Mouse (Mus musculus) limb, embryonic 12.5 days (tissue): ENCODE results near the gene St3gal3. TPM values are rescaled to one million over a fixed set of nuclear protein-coding genes. Genes with fewer than 3 reads are reported as not detected.

Experiments used
- ATAC-seq: fragments of 200-750 bp; cut with Nextera tagmentation; 2 replicates; pipeline ENCODE4 v1.8.0; 2017; ENCODE audit warnings: low read depth, moderate TSS enrichment; ENCODE audit not compliant: insufficient number of reproducible peaks, insufficient read depth, low FRiP score, low TSS enrichment
- H3K27ac ChIP-seq: fragments of 300-500 bp; sonication (generic); 2 replicates; pipeline ENCODE4 v1.5.1; 2016; ENCODE audit warnings: mild to moderate bottlenecking, moderate library complexity
- H3K27me3 ChIP-seq: fragments of 300-500 bp; sonication (generic); 2 replicates; pipeline ENCODE4 v1.6.1; 2016; ENCODE audit warnings: mild to moderate bottlenecking, moderate library complexity
- H3K36me3 ChIP-seq: fragments of 300-500 bp; sonication (generic); 2 replicates; pipeline ENCODE4 v1.6.1; 2016; ENCODE audit warnings: mild to moderate bottlenecking, moderate library complexity
- H3K4me1 ChIP-seq: fragments of 300-500 bp; sonication (generic); replicated peaks from 2 replicates; pipeline ENCODE4 v1.6.1; 2016
- H3K4me2 ChIP-seq: fragments of 300-500 bp; sonication (generic); 2 replicates; pipeline ENCODE4 v1.6.1; 2016; ENCODE audit warnings: mild to moderate bottlenecking, moderate library complexity
- H3K4me3 ChIP-seq: fragments of 300-500 bp; sonication (generic); replicated peaks from 2 replicates; pipeline ENCODE4 v1.5.1; 2016; ENCODE audit warnings: mild to moderate bottlenecking
- H3K9ac ChIP-seq: fragments of 300-500 bp; sonication (generic); replicated peaks from 2 replicates; pipeline ENCODE4 v1.6.1; 2016; ENCODE audit warnings: mild to moderate bottlenecking, moderate library complexity
- H3K9me3 ChIP-seq: fragments of 300-500 bp; sonication (generic); 2 replicates; pipeline ENCODE4 v1.6.1; 2016; ENCODE audit warnings: mild to moderate bottlenecking, moderate library complexity
- WGBS: fragments of 180-500 bp; shearing (Covaris S2); methylation state at CpG from one replicate; pipeline ENCODE4 v1.1.7; 2016; 5-methylcytosine and 5-hydroxymethylcytosine counted together
- polyA plus RNA-seq: library from polyadenylated mRNA; unstranded; fragments of >200 nt; fragmentation: Nextera tagmentation; extraction: Ambion mirVana; gene quantifications from 2 replicates; pipeline ENCODE4 v1.2.1, GENCODE M21; 2016

The St3gal3 gene
- polyA plus RNA-seq, 1 experiment from 2014 or later, result 12.1 TPM

DNA sequence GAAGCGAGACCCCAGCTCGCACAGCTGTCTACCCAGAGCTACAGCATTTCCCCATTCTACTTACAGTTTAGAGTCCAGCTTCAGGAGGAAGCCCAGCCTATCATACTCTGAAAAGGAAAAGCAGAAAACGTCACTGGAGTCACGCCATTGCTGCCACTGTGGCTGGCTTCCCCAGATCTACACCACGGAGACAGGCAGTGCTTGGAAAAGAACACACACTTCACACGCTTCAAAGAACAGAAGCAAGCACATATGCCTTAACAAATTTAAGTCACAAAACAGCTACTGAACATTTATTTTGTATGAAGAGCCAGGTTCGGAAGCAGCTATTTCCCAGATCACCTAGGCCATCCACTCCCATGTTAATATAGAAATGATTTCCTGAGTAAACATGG is 102.9 kb downstream of the St3gal3 start:
- no peak overlapping the region for H3K4me3 ChIP-seq
- no peaks in the 10 kb centered on the region; the same call in 1 of the 2 replicates for H3K9me3 ChIP-seq
- H3K27ac ChIP-seq, result no peak overlapping the region
- H3K27me3 ChIP-seq, result no peaks in the 10 kb centered on the region
- peaks cover 29% of the 10 kb centered on the region for H3K4me1 ChIP-seq
- peaks cover 6% of the 10 kb centered on the region; the same call in 1 of the 2 replicates for H3K36me3 ChIP-seq
- H3K9ac ChIP-seq, result no peak overlapping the region
- ATAC-seq, result no peak
- 86% methylated on average over 7 of the region's 7 CpGs for WGBS
- no peak overlapping the region for H3K4me2 ChIP-seq

- no peak overlapping the region for H3K4me3 ChIP-seq
- H3K27ac ChIP-seq, result no peak overlapping the region
- H3K27me3 ChIP-seq, result no peaks in the 10 kb centered on the region
- peaks cover 29% of the 10 kb centered on the region for H3K4me1 ChIP-seq
- no peak overlapping the region for H3K4me2 ChIP-seq
- peaks cover 6% of the 10 kb centered on the region; the same call in 1 of the 2 replicates for H3K36me3 ChIP-seq
- no peaks in the 10 kb centered on the region; the same call in 1 of the 2 replicates for H3K9me3 ChIP-seq
- no peak overlapping the region for H3K9ac ChIP-seq
- ATAC-seq, result no peak
- WGBS, result 74% methylated on average over 6 of the region's 6 CpGs
These were observed 103.5 kb downstream of the St3gal3 start for GRCm38 (mm10) chr4:118031132-118031775.

DNA sequence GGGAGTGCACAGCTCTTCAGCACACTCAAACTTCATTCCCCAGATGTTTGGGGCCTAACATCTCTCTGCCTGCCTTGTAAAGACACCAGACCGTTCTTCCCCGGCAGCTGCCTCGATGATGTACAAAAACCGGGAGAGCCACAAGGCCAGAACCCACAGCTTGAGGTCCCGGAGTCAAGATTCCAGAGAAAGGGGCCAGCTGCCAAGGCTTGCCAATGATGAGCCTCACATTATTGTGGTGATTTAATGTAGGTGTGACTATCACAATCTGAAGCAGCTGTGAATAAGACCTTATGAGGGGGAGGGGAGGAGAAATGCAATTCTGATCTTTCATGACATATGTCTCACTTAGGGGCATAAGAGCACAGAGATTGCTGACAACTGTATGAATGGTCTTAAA is 104.4 kb downstream of the St3gal3 start:
- Histone ChIP-seq H3K4me2 (no peak overlapping the region), H3K27ac (peak overlapping the region; percentile 35; the same call in 1 of the 2 replicates), H3K27me3 (no peaks in the 10 kb centered on the region), H3K4me3 (no peak overlapping the region), H3K4me1 (peaks cover 29% of the 10 kb centered on the region), H3K9me3 (no peaks in the 10 kb centered on the region; the same call in 1 of the 2 replicates), H3K36me3 (peaks cover 3% of the 10 kb centered on the region; the same call in 1 of the 2 replicates), H3K9ac (no peak overlapping the region)
- WGBS, result 66% methylated on average over 5 of the region's 5 CpGs
- ATAC-seq, result no peak

DNA sequence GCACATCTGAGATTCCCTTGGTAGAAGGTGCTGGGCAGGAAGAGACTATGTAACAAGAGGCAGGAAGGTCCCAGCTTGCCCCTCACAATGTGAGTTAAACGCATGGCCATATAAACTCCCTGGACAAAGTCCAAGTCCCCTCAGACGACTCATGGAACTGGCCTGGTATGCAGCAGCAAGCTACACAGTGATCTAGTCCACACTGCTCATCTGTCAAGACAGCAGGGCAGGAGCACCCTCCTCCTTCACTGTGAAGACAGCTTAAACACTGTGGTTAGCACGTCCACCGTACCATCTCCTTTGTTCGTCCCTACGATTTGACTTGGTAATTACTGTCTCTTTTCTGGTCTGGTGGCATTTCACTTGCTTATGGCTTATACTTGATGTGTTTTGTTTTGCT is 104.8 kb downstream of the St3gal3 start:
- no peak overlapping the region for H3K9ac ChIP-seq
- H3K4me1 ChIP-seq, result peaks cover 29% of the 10 kb centered on the region
- no peaks in the 10 kb centered on the region for H3K27me3 ChIP-seq
- H3K4me2 ChIP-seq, result no peak overlapping the region
- WGBS, result 69% methylated on average over 6 of the region's 6 CpGs
- no peaks in the 10 kb centered on the region; the same call in 1 of the 2 replicates for H3K36me3 ChIP-seq
- H3K9me3 ChIP-seq, result no peaks in the 10 kb centered on the region
- 0 out of 2 replicates have a peak overlapping the region, but pooled peaks have one; percentile 46 for H3K27ac ChIP-seq
- ATAC-seq, result no peak
- H3K4me3 ChIP-seq, result no peak overlapping the region

DNA sequence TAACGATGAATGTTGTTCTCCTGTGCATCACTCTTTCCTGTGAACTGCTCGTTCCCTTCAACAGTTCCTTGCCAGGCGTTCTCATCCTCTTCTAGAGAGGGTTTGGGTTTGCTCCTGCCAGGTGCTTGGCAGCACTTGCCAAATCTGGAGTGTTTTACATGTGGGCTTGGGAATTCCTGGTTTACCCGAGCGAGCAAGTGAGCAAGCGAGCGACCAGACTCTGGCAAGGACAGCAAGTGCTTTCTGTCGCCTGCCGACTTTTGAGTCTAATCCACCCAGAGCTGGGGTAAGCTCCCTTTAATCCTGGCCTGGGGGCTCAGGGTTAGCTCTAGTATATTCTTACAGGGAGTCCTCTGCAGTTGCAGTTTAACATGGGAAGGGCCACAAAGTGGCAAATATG is 105.7 kb downstream of the St3gal3 start:
- Histone ChIP-seq H3K9me3 (no peaks in the 10 kb centered on the region), H3K4me3 (no peak overlapping the region), H3K4me2 (no peak overlapping the region), H3K27me3 (no peaks in the 10 kb centered on the region), H3K4me1 (peaks cover 29% of the 10 kb centered on the region), H3K27ac (0 out of 2 replicates have a peak overlapping the region, but pooled peaks have one; percentile 41), H3K9ac (no peak overlapping the region), H3K36me3 (no peaks in the 10 kb centered on the region; the same call in 1 of the 2 replicates)
- no peak for ATAC-seq
- WGBS, result 67% methylated on average over 9 of the region's 9 CpGs

- H3K4me1 ChIP-seq, result peaks cover 30% of the 10 kb centered on the region
These were observed 108.8 kb downstream of the St3gal3 start for GRCm38 (mm10) chr4:118025931-118026330.

DNA sequence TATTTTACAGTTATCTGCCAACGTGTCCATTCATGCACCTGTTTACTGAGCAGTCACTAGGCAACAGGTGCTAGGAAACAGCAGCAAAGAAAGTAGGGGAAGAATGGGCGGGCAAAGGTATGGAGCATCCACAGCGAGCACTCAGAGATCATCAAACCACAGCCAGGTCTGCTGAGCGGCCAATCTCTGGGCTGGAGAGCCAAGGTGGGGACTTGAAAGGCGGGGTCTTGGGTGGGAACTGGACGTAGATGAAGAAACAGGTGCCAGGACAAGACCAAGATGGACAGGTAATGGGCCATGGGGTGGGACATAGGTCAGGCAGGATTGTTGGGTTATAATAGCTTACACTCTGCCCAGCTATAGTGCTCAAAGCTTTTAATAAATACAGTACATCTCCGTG is 109.3 kb downstream of the St3gal3 start:
- no peak for ATAC-seq
- peaks cover 3% of the 10 kb centered on the region; the same call in 1 of the 2 replicates for H3K36me3 ChIP-seq
- no peak overlapping the region for H3K4me2 ChIP-seq
- H3K4me1 ChIP-seq, result peaks cover 28% of the 10 kb centered on the region
- no peaks in the 10 kb centered on the region for H3K27me3 ChIP-seq
- no peak overlapping the region for H3K9ac ChIP-seq
- WGBS, result 90% methylated on average over 7 of the region's 7 CpGs
- H3K9me3 ChIP-seq, result no peaks in the 10 kb centered on the region
- no peak overlapping the region for H3K4me3 ChIP-seq
- H3K27ac ChIP-seq, result no peak overlapping the region

More at GRCm38 (mm10) chr4:118025931-118026330, 108.8 kb downstream of the St3gal3 start:
- Histone ChIP-seq H3K27me3 (no peaks in the 10 kb centered on the region), H3K36me3 (peaks cover 3% of the 10 kb centered on the region; the same call in 1 of the 2 replicates), H3K4me2 (no peak overlapping the region), H3K9me3 (no peaks in the 10 kb centered on the region), H3K27ac (no peak overlapping the region), H3K4me3 (no peak overlapping the region), H3K9ac (no peak overlapping the region)
- no peak for ATAC-seq
- 65% methylated on average over 7 of the region's 7 CpGs for WGBS

- no peak for ATAC-seq
- no peak overlapping the region for H3K4me3 ChIP-seq
- H3K27ac ChIP-seq, result no peak overlapping the region
- H3K9ac ChIP-seq, result no peak overlapping the region
- H3K4me1 ChIP-seq, result peaks cover 10% of the 10 kb centered on the region; the same call in 1 of the 2 replicates
- 89% methylated on average over 3 of the region's 3 CpGs for WGBS
- H3K36me3 ChIP-seq, result peaks cover 3% of the 10 kb centered on the region; the same call in 1 of the 2 replicates
- no peaks in the 10 kb centered on the region for H3K9me3 ChIP-seq
- H3K27me3 ChIP-seq, result no peaks in the 10 kb centered on the region
- H3K4me2 ChIP-seq, result no peak overlapping the region
These were observed 111.9 kb downstream of the St3gal3 start for GRCm38 (mm10) chr4:118022811-118023210.

DNA sequence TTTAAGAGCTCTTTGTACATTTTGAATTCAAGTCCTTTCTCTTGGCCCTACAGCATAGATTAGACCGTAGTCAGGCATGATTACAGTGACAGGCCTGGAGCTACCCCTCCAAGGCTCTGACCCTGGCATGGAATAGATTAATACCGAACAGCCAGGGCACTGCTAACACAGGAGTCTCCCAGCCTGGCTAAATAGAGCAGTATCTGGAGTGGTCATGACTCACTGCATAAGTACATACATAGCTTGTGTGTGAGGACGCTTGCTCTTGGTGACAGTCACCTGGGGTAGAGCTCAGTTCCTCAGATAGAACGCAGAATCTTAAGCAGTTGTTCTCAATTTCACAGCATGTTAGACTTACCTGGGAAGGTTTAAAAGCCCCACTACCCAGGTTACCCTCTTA is 112.3 kb downstream of the St3gal3 start:
- no peaks in the 10 kb centered on the region for H3K27me3 ChIP-seq
- H3K4me2 ChIP-seq, result no peak overlapping the region
- H3K9me3 ChIP-seq, result no peaks in the 10 kb centered on the region
- WGBS, result 95% methylated on average over 4 of the region's 4 CpGs
- no peak overlapping the region for H3K9ac ChIP-seq
- no peak for ATAC-seq
- peaks cover 3% of the 10 kb centered on the region; the same call in 1 of the 2 replicates for H3K36me3 ChIP-seq
- H3K4me3 ChIP-seq, result no peak overlapping the region
- H3K27ac ChIP-seq, result no peak overlapping the region
- peaks cover 10% of the 10 kb centered on the region; the same call in 1 of the 2 replicates for H3K4me1 ChIP-seq

DNA sequence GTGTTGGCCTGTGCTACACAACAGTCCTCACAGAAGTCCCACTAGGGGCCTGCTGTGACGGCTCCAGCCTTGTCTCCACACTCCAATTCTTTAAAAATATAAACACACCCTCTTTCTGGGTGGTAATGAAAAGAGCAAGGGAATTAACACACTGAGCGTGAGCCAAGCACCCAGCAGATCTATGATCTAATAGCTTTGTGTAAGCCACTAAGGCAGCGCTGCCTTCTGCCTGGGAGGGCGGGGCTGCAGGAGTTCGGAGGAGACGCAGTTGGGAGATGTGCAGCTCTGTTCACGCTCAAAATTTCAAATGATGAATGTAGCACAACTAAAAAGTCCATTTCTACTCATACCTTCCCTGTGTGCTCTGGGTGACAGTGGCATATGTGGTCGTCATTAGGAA is 115.1 kb downstream of the St3gal3 start:
- Histone ChIP-seq H3K4me3 (no peak overlapping the region), H3K27ac (no peak overlapping the region), H3K27me3 (no peaks in the 10 kb centered on the region), H3K9me3 (no peaks in the 10 kb centered on the region), H3K4me1 (peaks cover 20% of the 10 kb centered on the region; the same call in 1 of the 2 replicates), H3K9ac (no peak overlapping the region), H3K36me3 (peaks cover 3% of the 10 kb centered on the region; the same call in 1 of the 2 replicates), H3K4me2 (no peak overlapping the region)
- ATAC-seq, result no peak
- 85% methylated on average over 8 of the region's 8 CpGs for WGBS

DNA sequence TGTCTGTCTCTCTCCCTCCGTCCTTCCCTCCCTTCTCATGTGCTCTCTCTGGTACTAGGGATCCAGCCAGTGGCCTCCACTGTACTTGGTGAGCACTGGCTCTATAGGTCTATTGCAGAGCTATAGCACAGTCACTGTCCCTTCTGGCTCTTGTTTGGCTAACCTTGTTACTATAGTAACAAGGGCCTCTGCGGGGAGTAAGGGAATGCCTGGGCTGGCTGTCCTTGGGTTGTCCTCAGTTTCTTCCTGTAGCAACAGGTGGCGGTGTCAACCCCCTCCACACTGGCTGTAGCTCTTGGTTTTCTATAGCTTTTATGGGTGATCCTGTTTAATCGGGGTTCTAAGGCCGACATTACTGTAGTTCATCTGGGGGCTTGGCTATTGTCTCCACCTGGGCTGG is 115.5 kb downstream of the St3gal3 start:
- ATAC-seq, result no peak
- no peak overlapping the region for H3K9ac ChIP-seq
- H3K27ac ChIP-seq, result no peak overlapping the region
- WGBS, result 82% methylated on average over 5 of the region's 5 CpGs
- H3K4me2 ChIP-seq, result no peak overlapping the region
- peaks cover 20% of the 10 kb centered on the region; the same call in 1 of the 2 replicates for H3K4me1 ChIP-seq
- peaks cover 3% of the 10 kb centered on the region; the same call in 1 of the 2 replicates for H3K36me3 ChIP-seq
- H3K27me3 ChIP-seq, result no peaks in the 10 kb centered on the region
- no peak overlapping the region for H3K4me3 ChIP-seq
- H3K9me3 ChIP-seq, result no peaks in the 10 kb centered on the region
